Comparison of ENCODE assay signal across 30 mouse cellular contexts in the genomic region with DNA sequence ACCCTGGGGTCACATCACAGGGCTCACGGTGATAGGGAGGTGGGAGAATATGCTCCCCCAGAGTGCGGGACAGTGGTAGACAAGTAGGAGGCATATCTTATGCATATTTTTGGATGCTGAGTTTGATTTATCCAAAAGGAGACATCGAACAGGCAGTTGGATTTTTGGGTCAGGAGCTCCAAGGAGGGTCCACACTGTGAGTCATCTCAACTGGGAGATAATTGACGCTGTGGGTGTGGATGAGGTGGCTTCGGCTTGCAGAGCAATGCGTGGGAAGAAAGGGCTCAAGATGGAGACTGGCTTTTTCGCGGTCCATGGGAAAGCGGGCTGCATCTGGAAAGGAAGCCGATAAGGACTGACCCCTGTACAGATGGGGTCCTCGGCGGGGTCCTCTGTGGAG.
DNase-seq lines count a peak whose midpoint lies in the region; ATAC-seq and TF ChIP-seq lines count a peak whose summit lies in the region.
"Had no signal": no experiment of that assay in that cellular context is flagged by ENCODE, and none has a peak within 500 bp of the region (broad histone marks: within the 10 kb centered on the region; RNA-seq: fewer than 3 reads in every experiment).

No protein-coding gene starts in this region.

- no peak for TF ChIP-seq CTCF in layer of hippocampus, adult 2 months (conservative IDR thresholded peaks at IDR 0.05)

- H3K9me3 ChIP-seq in forebrain, embryonic 12.5 days, result no peaks in the 10 kb centered on the region
- H3K9me3 ChIP-seq in forebrain, embryonic 16.5 days (ENCODE audit: control insufficient read depth, low read length), result peaks cover 4% of the 10 kb centered on the region; the same call in 1 of the 2 replicates
- H3K9me3 ChIP-seq in neural tube, embryonic 13.5 days, result peaks cover 3% of the 10 kb centered on the region; the same call in 1 of the 2 replicates

- H3K36me3 ChIP-seq in forebrain, embryonic 12.5 days (replicated peaks), result no peaks in the 10 kb centered on the region
- H3K36me3 ChIP-seq in forebrain, embryonic 16.5 days (ENCODE audit: control insufficient read depth, insufficient read depth), result no peaks in the 10 kb centered on the region
- H3K36me3 ChIP-seq in neural tube, embryonic 13.5 days, result no peaks in the 10 kb centered on the region
- H3K36me3 ChIP-seq: embryonic facial prominence, embryonic 10.5 days; embryonic facial prominence, embryonic 15.5 days; heart, embryonic 13.5 days; liver, embryonic 12.5 days had no signal

- no peak for DNase-seq in layer of hippocampus, adult 2 months (ENCODE audit: low spot score in 2 of 2)
- DNase-seq in layer of hippocampus, postnatal 25 days (ENCODE audit: extremely low spot score in 1 of 2, low spot score in 1 of 2), result no peak
- DNase-seq in neural tube, embryonic 10.5 days (ENCODE audit: extremely low spot score, low spot score), result no peak
- DNase-seq in kidney, postnatal 36 days, result no peak
- DNase-seq: adrenal gland, postnatal 10 days; cerebellum, adult 11 months; cerebellum, postnatal 14 days; gastrocnemius, adult 2 months; gastrocnemius, postnatal 36 days; heart, adult 2 months; heart, postnatal 10 days; kidney, adult 8-10 months; left cerebral cortex, postnatal 4 days; liver, postnatal 0 days; lung, postnatal 36 days; retina, postnatal 1 day; thymus, adult 2 months; thymus, postnatal 36 days had no signal

- no peak overlapping the region for H3K4me3 ChIP-seq in forebrain, embryonic 12.5 days (replicated peaks)
- no peak overlapping the region for H3K4me3 ChIP-seq in forebrain, embryonic 16.5 days (replicated peaks; ENCODE audit: low read length)
- no peak overlapping the region for H3K4me3 ChIP-seq in layer of hippocampus, adult 2 months
- no peak overlapping the region for H3K4me3 ChIP-seq in neural tube, embryonic 13.5 days
- H3K4me3 ChIP-seq: embryonic facial prominence, embryonic 10.5 days; embryonic facial prominence, embryonic 15.5 days; forebrain, embryonic 13.5 days; gastrocnemius, adult 2 months; heart, adult 2 months; heart, embryonic 13.5 days; liver, embryonic 12.5 days; myocyte had no signal

- peaks cover 26% of the 10 kb centered on the region for H3K4me1 ChIP-seq in forebrain, embryonic 12.5 days
- H3K4me1 ChIP-seq in forebrain, embryonic 16.5 days (replicated peaks; ENCODE audit: control insufficient read depth, insufficient read depth, low read length), result peaks cover 20% of the 10 kb centered on the region
- peaks cover 29% of the 10 kb centered on the region for H3K4me1 ChIP-seq in neural tube, embryonic 13.5 days (replicated peaks)
- H3K4me1 ChIP-seq: liver, embryonic 12.5 days had no signal

- H3K27me3 ChIP-seq in forebrain, embryonic 12.5 days, result 0 out of 2 replicates have a peak, but pooled peaks cover 6% of the 10 kb centered on the region
- no peaks in the 10 kb centered on the region for H3K27me3 ChIP-seq in forebrain, embryonic 16.5 days (replicated peaks; ENCODE audit: control insufficient read depth, insufficient read depth, low read length)
- H3K27me3 ChIP-seq in neural tube, embryonic 13.5 days, result no peaks in the 10 kb centered on the region
- H3K27me3 ChIP-seq: embryonic facial prominence, embryonic 15.5 days; forebrain, embryonic 13.5 days; heart, embryonic 13.5 days; Patski had no signal

- WGBS in forebrain, embryonic 12.5 days, result 93% methylated on average over 12 of the region's 12 CpGs
- 94% methylated on average over 12 of the region's 12 CpGs for WGBS in forebrain, embryonic 16.5 days
- 89% methylated on average over 12 of the region's 12 CpGs for WGBS in neural tube, embryonic 13.5 days

- no peak overlapping the region for H3K9ac ChIP-seq in forebrain, embryonic 12.5 days
- no peak overlapping the region for H3K9ac ChIP-seq in forebrain, embryonic 16.5 days (replicated peaks; ENCODE audit: low read depth, low read length)
- H3K9ac ChIP-seq in neural tube, embryonic 13.5 days, result no peak overlapping the region
- H3K9ac ChIP-seq: embryonic facial prominence, embryonic 15.5 days; forebrain, embryonic 13.5 days; heart, embryonic 13.5 days; liver, embryonic 12.5 days; liver, postnatal 0 days had no signal

- 0 out of 2 replicates have a peak overlapping the region, but pooled peaks have one; percentile 31 for H3K27ac ChIP-seq in forebrain, embryonic 12.5 days
- no peak overlapping the region for H3K27ac ChIP-seq in forebrain, embryonic 16.5 days (ENCODE audit: low read length)
- peak overlapping the region; percentile 73; the same call in 1 of the 2 replicates for H3K27ac ChIP-seq in layer of hippocampus, adult 2 months
- H3K27ac ChIP-seq in neural tube, embryonic 13.5 days (replicated peaks), result peak overlapping the region; percentile 84
- H3K27ac ChIP-seq: embryonic facial prominence, embryonic 10.5 days; embryonic facial prominence, embryonic 15.5 days; gastrocnemius, adult 2 months; heart, adult 2 months; heart, embryonic 13.5 days; kidney, postnatal 0 days; liver, embryonic 12.5 days had no signal

- ATAC-seq in forebrain, embryonic 12.5 days (ENCODE audit: low FRiP score), result no peak
- ATAC-seq in forebrain, embryonic 16.5 days, result no peak
- no peak for ATAC-seq in neural tube, embryonic 13.5 days (ENCODE audit: low read depth)
- ATAC-seq: forebrain, embryonic 13.5 days; intestine, embryonic 16.5 days; liver, embryonic 12.5 days; liver, postnatal 0 days; Patski had no signal

- H3K4me2 ChIP-seq in forebrain, embryonic 12.5 days, result no peak overlapping the region
- H3K4me2 ChIP-seq in forebrain, embryonic 16.5 days (ENCODE audit: low read length), result no peak overlapping the region
- no peak overlapping the region for H3K4me2 ChIP-seq in neural tube, embryonic 13.5 days
- H3K4me2 ChIP-seq: embryonic facial prominence, embryonic 15.5 days; forebrain, embryonic 13.5 days; heart, embryonic 13.5 days; liver, embryonic 12.5 days had no signal
